Mouse (Mus musculus) liver, embryonic 15.5 days (tissue): ENCODE measurements around the gene Sox18. TPM values are rescaled to one million over a fixed set of nuclear protein-coding genes. Genes with fewer than 3 reads are reported as not detected.

Experiments used
- ATAC-seq: fragments of 200-750 bp; cut with Nextera tagmentation; 2 replicates; pipeline ENCODE4 v1.8.0; 2017; ENCODE audit warnings: moderate number of reproducible peaks, mild to moderate bottlenecking, moderate library complexity; ENCODE audit not compliant: insufficient read depth
- H3K27ac ChIP-seq: fragments of 300-500 bp; sonication (generic); replicated peaks from 2 replicates; pipeline ENCODE4 v1.5.1; 2015; ENCODE audit warnings: mild to moderate bottlenecking, inconsistent platforms
- H3K27me3 ChIP-seq: fragments of 300-500 bp; sonication (generic); 2 replicates; pipeline ENCODE4 v1.6.1; 2015; ENCODE audit warnings: mild to moderate bottlenecking, inconsistent platforms
- H3K36me3 ChIP-seq: fragments of 300-500 bp; sonication (generic); replicated peaks from 2 replicates; pipeline ENCODE4 v1.6.1; 2015; ENCODE audit warnings: moderate library complexity, mild to moderate bottlenecking, inconsistent platforms
- H3K4me1 ChIP-seq: fragments of 300-500 bp; sonication (generic); replicated peaks from 2 replicates; pipeline ENCODE4 v1.6.1; 2015; ENCODE audit warnings: inconsistent platforms
- H3K4me2 ChIP-seq: fragments of 300-500 bp; sonication (generic); 2 replicates; pipeline ENCODE4 v1.6.1; 2015; ENCODE audit warnings: moderate library complexity, mild to moderate bottlenecking, inconsistent platforms
- H3K4me3 ChIP-seq: fragments of 300-500 bp; sonication (generic); replicated peaks from 2 replicates; pipeline ENCODE4 v1.5.1; 2015; ENCODE audit warnings: mild to moderate bottlenecking, inconsistent platforms
- H3K9ac ChIP-seq: fragments of 300-500 bp; sonication (generic); 2 replicates; pipeline ENCODE4 v1.6.1; 2015; ENCODE audit warnings: moderate library complexity, mild to moderate bottlenecking, inconsistent platforms
- H3K9me3 ChIP-seq: fragments of 300-500 bp; sonication (generic); replicated peaks from 2 replicates; pipeline ENCODE4 v1.6.1; 2016; ENCODE audit warnings: inconsistent platforms
- WGBS: fragments of 180-500 bp; shearing (Covaris S2); methylation state at CpG from one replicate; pipeline ENCODE4 v1.1.7; 2015; ENCODE audit warnings: mixed read lengths; ENCODE audit not compliant: insufficient replicate concordance; 5-methylcytosine and 5-hydroxymethylcytosine counted together
- polyA plus RNA-seq: library from polyadenylated mRNA; unstranded; fragments of >200 nt; fragmentation: Nextera tagmentation; extraction: Ambion mirVana; gene quantifications from 2 replicates; pipeline ENCODE4 v1.2.1, GENCODE M21; 2015

The Sox18 gene
- polyA plus RNA-seq, 1 experiment from 2014 or later: 6.7 TPM

DNA sequence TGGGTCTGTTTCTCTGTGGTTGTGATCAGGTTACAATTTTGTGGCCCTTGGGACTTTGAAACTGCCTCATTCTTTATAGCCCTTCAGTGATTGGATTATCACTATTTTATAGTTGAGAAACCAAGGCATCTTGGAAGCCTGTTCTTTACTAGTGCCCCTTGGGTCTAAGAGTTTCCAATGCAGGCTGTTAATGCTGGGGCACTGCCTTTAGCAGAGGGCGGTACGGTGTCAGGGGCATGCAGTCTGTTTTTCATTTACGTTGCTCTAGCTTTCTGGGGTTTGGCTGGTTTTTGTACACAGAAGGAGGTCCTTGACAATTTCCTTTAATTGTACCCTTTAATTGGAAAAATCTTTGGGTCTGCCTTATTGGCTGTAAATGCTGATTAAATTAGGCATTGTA, 25.8 kb downstream of the Sox18 start:
- Histone ChIP-seq H3K4me1 (no peaks in the 10 kb centered on the region), H3K36me3 (peaks cover 89% of the 10 kb centered on the region), H3K9me3 (no peaks in the 10 kb centered on the region), H3K9ac (no peak overlapping the region), H3K4me2 (no peak overlapping the region), H3K27ac (no peak overlapping the region), H3K27me3 (no peaks in the 10 kb centered on the region), H3K4me3 (no peak overlapping the region)
- WGBS: 89% methylated on average over 3 of the region's 3 CpGs
- ATAC-seq: no peak

DNA sequence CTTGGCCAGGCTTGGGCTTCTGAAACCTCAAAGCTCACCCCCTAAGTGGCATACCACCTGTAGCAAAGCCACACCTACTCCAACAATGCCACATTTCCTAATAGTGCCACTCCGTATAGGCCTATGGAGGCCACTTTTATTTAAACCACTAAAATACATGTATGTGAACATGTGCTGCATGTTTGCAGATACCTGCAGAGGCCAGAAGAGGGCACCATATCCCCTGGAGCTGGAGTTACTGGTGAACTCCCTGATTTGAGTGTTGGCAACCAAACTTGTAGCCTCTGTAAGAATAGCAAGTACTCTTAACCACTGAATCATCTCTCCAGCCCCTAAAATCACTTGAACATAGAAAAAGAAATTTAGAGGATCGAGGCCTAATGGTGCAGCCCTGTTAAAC, 27.1 kb downstream of the Sox18 start:
- H3K36me3 ChIP-seq: peaks cover 89% of the 10 kb centered on the region
- WGBS: 75% methylated on average over 2 of the region's 2 CpGs
- no peak overlapping the region for H3K27ac ChIP-seq
- H3K4me2 ChIP-seq: no peak overlapping the region
- no peak overlapping the region for H3K4me3 ChIP-seq
- H3K9me3 ChIP-seq: no peaks in the 10 kb centered on the region
- H3K27me3 ChIP-seq: no peaks in the 10 kb centered on the region
- H3K4me1 ChIP-seq: no peaks in the 10 kb centered on the region
- H3K9ac ChIP-seq: no peak overlapping the region
- ATAC-seq: no peak

- Histone ChIP-seq H3K27ac (no peak overlapping the region), H3K9me3 (no peaks in the 10 kb centered on the region), H3K9ac (no peak overlapping the region), H3K27me3 (no peaks in the 10 kb centered on the region), H3K4me1 (no peaks in the 10 kb centered on the region), H3K36me3 (peaks cover 87% of the 10 kb centered on the region), H3K4me2 (no peak overlapping the region), H3K4me3 (no peak overlapping the region)
- 78% methylated on average over 3 of the region's 3 CpGs for WGBS
- ATAC-seq: no peak
Measured at GRCm38 (mm10) chr2:181635865-181636264, 35.6 kb downstream of the Sox18 start.

DNA sequence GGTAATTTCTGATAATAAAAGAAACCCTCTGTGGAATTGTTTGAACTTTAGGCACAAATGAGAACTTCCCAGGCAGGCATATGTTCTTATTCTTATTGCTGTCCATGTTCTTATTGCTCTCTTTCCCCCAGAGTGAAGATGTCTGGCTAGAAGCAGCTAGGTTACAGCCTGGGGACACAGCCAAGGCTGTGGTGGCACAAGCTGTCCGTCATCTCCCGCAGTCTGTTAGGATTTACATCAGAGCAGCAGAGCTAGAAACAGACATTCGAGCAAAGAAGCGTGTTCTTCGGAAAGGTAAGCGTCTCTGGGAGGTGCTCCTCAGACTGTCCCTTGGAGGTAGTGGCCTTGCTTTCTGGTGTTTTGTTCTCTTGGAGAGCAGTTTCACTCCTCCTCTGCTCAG, 38.8 kb downstream of the Sox18 start:
- Histone ChIP-seq H3K27ac (no peak overlapping the region), H3K4me2 (no peak overlapping the region), H3K9me3 (no peaks in the 10 kb centered on the region), H3K9ac (no peak overlapping the region), H3K27me3 (no peaks in the 10 kb centered on the region), H3K36me3 (peaks cover 66% of the 10 kb centered on the region), H3K4me1 (0 out of 2 replicates have a peak, but pooled peaks cover 2% of the 10 kb centered on the region), H3K4me3 (no peak overlapping the region)
- WGBS: 86% methylated on average over 6 of the region's 6 CpGs
- ATAC-seq: no peak

GRCm38 (mm10) chr2:181628471-181628870, 43.0 kb downstream of the Sox18 start:
- ATAC-seq: no peak
- Histone ChIP-seq H3K4me3 (no peak overlapping the region), H3K4me2 (no peak overlapping the region), H3K27ac (no peak overlapping the region), H3K9ac (no peak overlapping the region), H3K36me3 (peaks cover 53% of the 10 kb centered on the region), H3K27me3 (no peaks in the 10 kb centered on the region), H3K9me3 (no peaks in the 10 kb centered on the region), H3K4me1 (0 out of 2 replicates have a peak, but pooled peaks cover 4% of the 10 kb centered on the region)

- no peak overlapping the region for H3K4me3 ChIP-seq
- no peak overlapping the region for H3K9ac ChIP-seq
- ATAC-seq: no peak
- H3K36me3 ChIP-seq: peaks cover 60% of the 10 kb centered on the region
- H3K9me3 ChIP-seq: no peaks in the 10 kb centered on the region
- H3K27me3 ChIP-seq: no peaks in the 10 kb centered on the region
- no peak overlapping the region for H3K27ac ChIP-seq
- no peak overlapping the region for H3K4me2 ChIP-seq
- H3K4me1 ChIP-seq: 0 out of 2 replicates have a peak, but pooled peaks cover 4% of the 10 kb centered on the region
Measured at GRCm38 (mm10) chr2:181623401-181623800, 48.0 kb downstream of the Sox18 start.

Other genes starting within 250 kb of the Sox18 start
- 7.9 and 8.7 TPM in 2 replicates for gene Zbtb46, start 212.2 kb downstream of the Sox18 start, polyA plus RNA-seq
- not detected in 2 replicates for gene Abhd16b, start 178.4 kb downstream of the Sox18 start, polyA plus RNA-seq
- 67.3 and 68.4 TPM in 2 replicates for gene Tpd52l2, start 174.5 kb downstream of the Sox18 start, polyA plus RNA-seq
- gene Dnajc5, start 151.2 kb downstream of the Sox18 start, polyA plus RNA-seq: 27.7 and 29.8 TPM in 2 replicates
- gene Uckl1, start 86.7 kb downstream of the Sox18 start, polyA plus RNA-seq: 20.4 and 27.5 TPM in 2 replicates
- 23.8 and 25.9 TPM in 2 replicates for gene Prpf6, start 79.8 kb downstream of the Sox18 start, polyA plus RNA-seq
- 9.3 and 9.6 TPM in 2 replicates for gene Zfp512b, start 78.8 kb downstream of the Sox18 start, polyA plus RNA-seq
- gene Samd10, start 72.4 kb downstream of the Sox18 start, polyA plus RNA-seq: 2.2 and 2.6 TPM in 2 replicates
- gene Gm29797, start 14.6 kb downstream of the Sox18 start, polyA plus RNA-seq: not detected in 2 replicates
- gene Tcea2, start 8.7 kb upstream of the Sox18 start, polyA plus RNA-seq: 1.3 and 2.7 TPM in 2 replicates
- 22.3 and 22.4 TPM in 2 replicates for gene Rgs19, start 22.3 kb upstream of the Sox18 start, polyA plus RNA-seq
- not detected in 2 replicates for gene Lkaaear1, start 26.8 kb upstream of the Sox18 start, polyA plus RNA-seq
- gene Oprl1, start 43.4 kb upstream of the Sox18 start, polyA plus RNA-seq: 0.07 and 0.23 TPM in 2 replicates
- not detected in 2 replicates for gene Myt1, start 91.7 kb upstream of the Sox18 start, polyA plus RNA-seq
- 14.6 and 15.2 TPM in 2 replicates for gene Pcmtd2, start 166.2 kb upstream of the Sox18 start, polyA plus RNA-seq
- gene Polr3k, start 192.7 kb upstream of the Sox18 start, polyA plus RNA-seq: 25.4 and 25.5 TPM in 2 replicates